Mouse (Mus musculus) neural tube, embryonic 12.5 days (tissue): ENCODE data around the gene Trappc3l. TPM values are rescaled to one million over a fixed set of nuclear protein-coding genes. Genes with fewer than 3 reads are reported as not detected.

ENCODE experiments used
- ATAC-seq: fragments of 200-750 bp; cut with Nextera tagmentation; 2 replicates; pipeline ENCODE4 v1.8.0; 2017; ENCODE audit warnings: low read depth, mild to moderate bottlenecking, moderate TSS enrichment, moderate library complexity; ENCODE audit not compliant: low FRiP score
- H3K27ac ChIP-seq: fragments of 300-500 bp; sonication (generic); 2 replicates; pipeline ENCODE4 v1.5.1; 2016
- H3K27me3 ChIP-seq: fragments of 300-500 bp; sonication (generic); replicated peaks from 2 replicates; pipeline ENCODE4 v1.6.1; 2016; ENCODE audit warnings: mild to moderate bottlenecking
- H3K36me3 ChIP-seq: fragments of 300-500 bp; sonication (generic); 2 replicates; pipeline ENCODE4 v1.6.1; 2016; ENCODE audit warnings: mild to moderate bottlenecking
- H3K4me1 ChIP-seq: fragments of 300-500 bp; sonication (generic); 2 replicates; pipeline ENCODE4 v1.6.1; 2016
- H3K4me2 ChIP-seq: fragments of 300-500 bp; sonication (generic); replicated peaks from 2 replicates; pipeline ENCODE4 v1.6.1; 2016; ENCODE audit warnings: mild to moderate bottlenecking
- H3K4me3 ChIP-seq: fragments of 300-500 bp; sonication (generic); 2 replicates; pipeline ENCODE4 v1.5.1; 2016
- H3K9ac ChIP-seq: fragments of 300-500 bp; sonication (generic); 2 replicates; pipeline ENCODE4 v1.6.1; 2016; ENCODE audit warnings: mild to moderate bottlenecking
- H3K9me3 ChIP-seq: fragments of 300-500 bp; sonication (generic); 2 replicates; pipeline ENCODE4 v1.6.1; 2016; ENCODE audit warnings: mild to moderate bottlenecking
- WGBS: fragments of 180-500 bp; shearing (Covaris S2); methylation state at CpG from one replicate; pipeline ENCODE4 v1.1.7; 2016; 5-methylcytosine and 5-hydroxymethylcytosine counted together
- polyA plus RNA-seq: library from polyadenylated mRNA; unstranded; fragments of >200 nt; fragmentation: Nextera tagmentation; extraction: Ambion mirVana; gene quantifications from 2 replicates; pipeline ENCODE4 v1.2.1, GENCODE M21; 2016

Trappc3l gene
- polyA plus RNA-seq, 1 experiment from 2014 or later, result not detected

GRCm38 (mm10) chr10:34110863-34111465 lies 73.6 kb downstream of the Trappc3l start:
- 86% methylated on average over 13 of the region's 13 CpGs for WGBS
- no peaks in the 10 kb centered on the region for H3K4me1 ChIP-seq
- no peak for ATAC-seq
- no peak overlapping the region for H3K4me3 ChIP-seq
- no peaks in the 10 kb centered on the region for H3K9me3 ChIP-seq
- no peak overlapping the region for H3K27ac ChIP-seq
- H3K4me2 ChIP-seq, result no peak overlapping the region
- no peaks in the 10 kb centered on the region for H3K27me3 ChIP-seq
- no peaks in the 10 kb centered on the region for H3K36me3 ChIP-seq
- H3K9ac ChIP-seq, result no peak overlapping the region

DNA sequence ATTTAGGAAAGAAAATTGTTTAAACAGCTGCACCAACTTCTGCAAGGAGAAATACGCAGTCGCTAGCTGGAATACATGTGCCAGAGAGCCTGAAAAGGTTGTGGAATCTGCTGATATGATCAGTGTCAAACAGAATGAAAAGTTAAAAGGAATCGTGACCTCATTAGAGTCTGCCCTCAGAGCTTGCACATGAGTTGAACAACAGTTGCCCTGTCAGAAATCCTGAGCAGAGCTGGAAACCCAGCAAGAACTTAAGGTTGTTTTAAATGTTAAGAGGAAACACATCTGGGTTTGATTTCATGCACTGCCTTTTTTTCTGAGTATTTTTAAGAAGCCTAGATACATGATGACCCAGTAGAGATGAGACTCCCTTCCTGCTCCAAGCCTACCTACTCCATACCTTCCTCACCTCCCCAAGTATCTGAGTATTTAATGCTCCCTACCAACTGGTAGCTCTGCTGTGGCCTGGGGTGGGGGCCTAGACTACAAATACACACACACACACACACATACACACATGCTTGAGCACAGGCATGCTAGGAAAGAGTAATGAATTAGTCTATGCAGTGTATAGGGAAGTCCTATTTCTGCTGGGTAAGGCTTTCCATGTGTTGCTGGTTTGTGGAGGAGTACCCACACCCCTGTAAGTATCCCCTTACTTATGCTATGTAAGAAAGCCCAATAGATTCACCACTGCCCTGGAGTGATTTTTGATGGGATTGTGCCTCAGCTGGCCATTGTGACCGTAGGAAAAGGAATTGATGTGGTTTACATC lies 74.8 kb downstream of the Trappc3l start:
- no peak for ATAC-seq
- 76% methylated on average over 4 of the region's 4 CpGs for WGBS
- Histone ChIP-seq H3K4me1 (no peaks in the 10 kb centered on the region), H3K36me3 (no peaks in the 10 kb centered on the region), H3K4me3 (no peak overlapping the region), H3K27ac (no peak overlapping the region), H3K27me3 (no peaks in the 10 kb centered on the region), H3K9ac (no peak overlapping the region), H3K4me2 (no peak overlapping the region), H3K9me3 (no peaks in the 10 kb centered on the region)

GRCm38 (mm10) chr10:34117131-34117530 lies 79.7 kb downstream of the Trappc3l start:
- ATAC-seq, result no peak
- WGBS, result 61% methylated on average over 3 of the region's 3 CpGs
- H3K9me3 ChIP-seq, result no peaks in the 10 kb centered on the region
- no peak overlapping the region for H3K27ac ChIP-seq
- no peaks in the 10 kb centered on the region for H3K4me1 ChIP-seq
- H3K36me3 ChIP-seq, result no peaks in the 10 kb centered on the region
- H3K9ac ChIP-seq, result no peak overlapping the region
- H3K27me3 ChIP-seq, result no peaks in the 10 kb centered on the region
- no peak overlapping the region for H3K4me3 ChIP-seq
- no peak overlapping the region for H3K4me2 ChIP-seq

GRCm38 (mm10) chr10:34117770-34118169 lies 80.4 kb downstream of the Trappc3l start:
- H3K4me1 ChIP-seq, result no peaks in the 10 kb centered on the region
- no peaks in the 10 kb centered on the region for H3K36me3 ChIP-seq
- no peak overlapping the region for H3K4me3 ChIP-seq
- no peaks in the 10 kb centered on the region for H3K27me3 ChIP-seq
- no peak for ATAC-seq
- H3K9me3 ChIP-seq, result no peaks in the 10 kb centered on the region
- H3K4me2 ChIP-seq, result no peak overlapping the region
- no peak overlapping the region for H3K27ac ChIP-seq
- no peak overlapping the region for H3K9ac ChIP-seq

DNA sequence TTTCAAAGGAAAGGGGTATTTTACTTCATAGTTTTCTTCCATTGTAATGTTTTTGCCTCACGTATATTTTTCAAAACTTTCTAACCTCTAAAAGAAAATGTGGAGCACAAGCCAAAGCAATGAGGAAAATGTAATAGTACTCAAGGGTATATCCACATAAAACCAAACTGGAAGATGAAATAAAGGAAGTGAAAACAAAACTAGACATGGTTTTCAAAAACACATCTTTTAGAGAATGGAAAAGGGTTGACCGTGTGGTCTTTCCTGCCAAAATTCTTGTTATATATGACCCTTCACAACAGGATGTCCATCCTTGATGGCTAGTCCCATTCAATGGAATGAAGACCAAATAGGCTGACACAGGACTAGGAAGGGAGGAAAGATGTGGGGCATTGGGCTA lies 81.0 kb downstream of the Trappc3l start:
- Histone ChIP-seq H3K9ac (no peak overlapping the region), H3K4me2 (no peak overlapping the region), H3K4me3 (no peak overlapping the region), H3K4me1 (no peaks in the 10 kb centered on the region), H3K27me3 (no peaks in the 10 kb centered on the region), H3K27ac (no peak overlapping the region), H3K36me3 (no peaks in the 10 kb centered on the region), H3K9me3 (no peaks in the 10 kb centered on the region)
- 91% methylated on average over 2 of the region's 2 CpGs for WGBS
- no peak for ATAC-seq

DNA sequence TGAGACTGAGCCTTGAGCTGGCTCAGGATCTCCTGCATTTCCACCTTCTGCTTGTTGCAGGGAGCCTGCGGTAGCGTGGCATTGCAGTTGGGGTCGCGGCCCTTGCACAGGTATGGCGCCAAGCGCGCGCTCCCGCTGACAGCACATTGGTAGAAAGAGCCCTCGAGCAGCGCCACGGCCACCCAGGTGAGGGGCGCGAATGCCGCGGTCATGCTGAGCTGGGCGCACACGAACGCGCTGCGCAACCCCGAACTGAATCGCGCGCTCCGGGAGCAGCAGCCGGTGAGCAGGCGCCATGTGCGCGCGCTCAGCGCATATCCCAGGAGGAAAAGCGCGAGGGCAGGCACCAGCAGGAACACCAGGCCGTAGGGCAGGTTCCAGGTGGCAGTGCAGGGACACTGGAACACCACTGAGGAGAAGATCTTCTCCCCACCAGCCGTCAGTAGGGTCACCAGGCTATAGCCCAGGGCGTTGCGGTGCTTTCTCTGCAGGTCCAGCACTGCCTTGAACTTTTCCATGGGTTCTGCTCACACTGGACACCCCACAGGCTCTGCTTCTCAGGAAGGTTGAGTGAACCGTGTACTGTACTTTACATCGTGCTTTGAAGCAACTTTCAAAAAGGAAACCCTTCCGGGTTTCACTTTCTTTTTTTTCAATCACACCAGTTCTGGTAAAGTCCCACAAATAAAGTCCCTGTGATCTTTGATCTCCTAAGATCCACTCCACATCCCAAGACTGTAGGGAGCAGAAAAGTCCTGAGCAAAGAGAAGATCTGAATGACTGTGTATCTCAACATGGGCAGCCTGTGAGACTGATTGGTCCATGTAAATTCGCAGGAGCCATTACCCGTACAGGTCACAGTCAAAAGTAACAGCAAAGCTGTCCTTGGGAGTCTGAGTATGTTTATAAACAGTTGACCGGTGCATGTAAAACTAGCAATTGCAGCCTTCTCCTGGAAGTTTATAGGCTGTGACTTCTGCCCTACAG lies 90.3 kb downstream of the Trappc3l start, which contains the start of gene Calhm6:
TSS of gene Calhm6 (minus strand) at position 593 of the 987 bp plus-strand sequence.
- H3K9ac ChIP-seq, result peak within 1 kb of the TSS; percentile 45
- H3K4me3 ChIP-seq, result peak within 1 kb of the TSS; percentile 46
- WGBS, result 22% methylated on average over 44 of the region's 44 CpGs
- H3K4me1 ChIP-seq, result no peaks in the 10 kb centered on the region
- H3K9me3 ChIP-seq, result no peaks in the 10 kb centered on the region
- peak; percentile 76 for ATAC-seq
- peak within 1 kb of the TSS; percentile 84 for H3K4me2 ChIP-seq
- H3K27ac ChIP-seq, result no peak within 1 kb of the TSS
- 0 out of 2 replicates have a peak, but pooled peaks cover 6% of the 10 kb centered on the region for H3K27me3 ChIP-seq
- no peaks in the 10 kb centered on the region for H3K36me3 ChIP-seq

DNA sequence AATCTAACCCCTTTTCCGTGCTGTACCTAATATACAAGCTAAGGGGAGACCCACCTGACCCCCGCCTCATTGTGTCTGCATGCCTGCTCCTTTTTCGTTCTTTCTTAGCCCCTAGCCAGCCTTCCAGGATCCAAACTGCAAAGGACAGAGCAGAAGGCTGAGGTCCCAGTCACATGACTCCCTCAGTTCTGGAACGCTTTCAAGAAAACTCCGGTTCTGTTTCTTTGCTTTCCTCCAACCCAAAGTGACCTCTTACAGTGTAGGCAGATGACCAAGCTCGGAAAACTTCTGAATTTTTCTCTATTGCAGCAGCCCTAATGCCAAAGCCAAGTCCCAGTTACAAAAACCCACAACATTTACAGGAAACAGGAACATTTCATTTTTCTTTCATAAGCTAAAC lies 91.0 kb downstream of the Trappc3l start:
- ATAC-seq, result no peak
- H3K36me3 ChIP-seq, result no peaks in the 10 kb centered on the region
- H3K27ac ChIP-seq, result no peak overlapping the region
- no peaks in the 10 kb centered on the region for H3K4me1 ChIP-seq
- no peak overlapping the region for H3K4me2 ChIP-seq
- 0 out of 2 replicates have a peak, but pooled peaks cover 6% of the 10 kb centered on the region for H3K27me3 ChIP-seq
- H3K9me3 ChIP-seq, result no peaks in the 10 kb centered on the region
- H3K9ac ChIP-seq, result no peak overlapping the region
- no peak overlapping the region for H3K4me3 ChIP-seq
- 87% methylated on average over 6 of the region's 6 CpGs for WGBS

DNA sequence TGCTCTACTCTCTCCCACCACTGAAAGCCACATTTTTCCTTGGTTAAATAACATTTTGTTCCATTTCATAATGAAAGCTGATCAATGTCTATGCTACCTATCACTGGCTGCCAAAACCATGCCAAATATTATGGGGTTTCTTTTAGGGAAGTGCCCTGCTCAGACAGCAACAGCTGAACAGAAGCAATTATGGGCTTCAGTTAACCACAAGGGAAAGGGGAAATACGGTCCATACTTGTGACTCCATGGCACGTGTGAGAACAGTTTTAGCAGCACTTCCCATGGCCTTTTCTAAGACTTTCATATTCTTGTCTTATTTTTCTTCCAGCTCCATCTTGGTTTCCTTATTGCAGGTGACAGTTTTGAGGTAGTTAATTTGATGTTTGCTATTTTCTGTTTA lies 94.0 kb downstream of the Trappc3l start:
- no peak overlapping the region for H3K9ac ChIP-seq
- 73% methylated on average over 2 of the region's 2 CpGs for WGBS
- H3K4me3 ChIP-seq, result no peak overlapping the region
- no peaks in the 10 kb centered on the region for H3K36me3 ChIP-seq
- no peaks in the 10 kb centered on the region for H3K4me1 ChIP-seq
- H3K4me2 ChIP-seq, result no peak overlapping the region
- H3K27ac ChIP-seq, result no peak overlapping the region
- 0 out of 2 replicates have a peak, but pooled peaks cover 6% of the 10 kb centered on the region for H3K27me3 ChIP-seq
- H3K9me3 ChIP-seq, result no peaks in the 10 kb centered on the region
- no peak for ATAC-seq

DNA sequence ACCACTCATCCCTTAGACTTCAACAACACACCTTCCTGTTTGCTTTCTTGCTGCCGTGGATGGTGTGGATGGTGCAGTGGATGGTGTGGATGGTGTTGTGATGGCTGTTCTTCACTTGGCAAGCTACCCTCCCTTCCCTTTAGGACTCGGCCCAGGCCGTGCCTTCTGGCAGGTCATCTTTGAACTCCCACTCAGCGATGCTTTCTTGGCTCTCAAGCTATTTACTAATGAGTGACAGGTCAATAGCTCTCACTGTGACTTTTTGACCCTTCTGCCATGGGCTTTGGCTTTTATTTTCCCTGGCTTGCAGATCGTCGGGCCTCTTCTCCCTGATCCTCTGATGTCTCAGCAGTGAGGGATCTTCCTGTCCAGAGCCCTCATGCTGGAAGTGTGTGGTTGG lies 99.0 kb downstream of the Trappc3l start:
- Histone ChIP-seq H3K4me2 (no peak overlapping the region), H3K27me3 (no peaks in the 10 kb centered on the region), H3K27ac (no peak overlapping the region), H3K4me1 (no peaks in the 10 kb centered on the region), H3K9me3 (no peaks in the 10 kb centered on the region), H3K36me3 (no peaks in the 10 kb centered on the region), H3K9ac (no peak overlapping the region), H3K4me3 (no peak overlapping the region)
- no peak for ATAC-seq
- 28% methylated on average over 6 of the region's 6 CpGs for WGBS

GRCm38 (mm10) chr10:34138027-34138426 lies 100.6 kb downstream of the Trappc3l start:
- Histone ChIP-seq H3K4me2 (no peak overlapping the region), H3K4me1 (no peaks in the 10 kb centered on the region), H3K9me3 (no peaks in the 10 kb centered on the region), H3K9ac (no peak overlapping the region), H3K27me3 (no peaks in the 10 kb centered on the region), H3K4me3 (no peak overlapping the region), H3K36me3 (no peaks in the 10 kb centered on the region), H3K27ac (no peak overlapping the region)
- whole genome bisulfite sequencing, result 77% methylated on average over 6 of the region's 6 CpGs
- ATAC-seq, result no peak

GRCm38 (mm10) chr10:34139768-34140167 lies 102.4 kb downstream of the Trappc3l start:
- Histone ChIP-seq H3K9me3 (no peaks in the 10 kb centered on the region), H3K36me3 (no peaks in the 10 kb centered on the region), H3K4me3 (no peak overlapping the region), H3K4me2 (no peak overlapping the region), H3K9ac (no peak overlapping the region), H3K4me1 (no peaks in the 10 kb centered on the region), H3K27me3 (no peaks in the 10 kb centered on the region), H3K27ac (no peak overlapping the region)
- 76% methylated on average over 4 of the region's 4 CpGs for WGBS
- ATAC-seq, result no peak

- Histone ChIP-seq H3K27me3 (no peaks in the 10 kb centered on the region), H3K27ac (no peak overlapping the region), H3K9ac (no peak overlapping the region), H3K36me3 (no peaks in the 10 kb centered on the region), H3K4me3 (no peak overlapping the region), H3K4me2 (no peak overlapping the region), H3K4me1 (no peaks in the 10 kb centered on the region), H3K9me3 (no peaks in the 10 kb centered on the region)
- WGBS, result 89% methylated on average over 2 of the region's 2 CpGs
- ATAC-seq, result no peak
Observed at GRCm38 (mm10) chr10:34141693-34142092, 104.3 kb downstream of the Trappc3l start.
